Mouse (Mus musculus): ENCODE data around the gene Pdzrn4. TPM values are rescaled to one million over a fixed set of nuclear protein-coding genes. Genes with fewer than 3 reads are reported as not detected.

Pdzrn4 gene
- polyA plus RNA-seq, 1 experiment from 2014 or later: 1.5 TPM

GRCm38 (mm10) chr15:92562149-92562548 lies 165.5 kb downstream of the Pdzrn4 start:
- ATAC-seq (ENCODE audit: low read depth): no peak
- H3K4me2 ChIP-seq (ENCODE audit: low read depth, low read length): no peak overlapping the region
- H3K27me3 ChIP-seq (ENCODE audit: control insufficient read depth, insufficient read depth, low read depth, low read length): no peaks in the 10 kb centered on the region
- H3K4me3 ChIP-seq (ENCODE audit: low read length): no peak overlapping the region
- WGBS: 73% methylated on average over 6 of the region's 6 CpGs
- H3K9ac ChIP-seq (ENCODE audit: low read length): no peak overlapping the region
- H3K4me1 ChIP-seq (replicated peaks; ENCODE audit: control insufficient read depth, insufficient read depth, low read length): no peaks in the 10 kb centered on the region; the same call in 1 of the 2 replicates
- no peaks in the 10 kb centered on the region for H3K36me3 ChIP-seq (ENCODE audit: control insufficient read depth, insufficient read depth, low read length)
- no peaks in the 10 kb centered on the region for H3K9me3 ChIP-seq (ENCODE audit: control insufficient read depth, low read length)
- H3K27ac ChIP-seq (ENCODE audit: low read length): no peak overlapping the region

GRCm38 (mm10) chr15:92563576-92563975 lies 166.9 kb downstream of the Pdzrn4 start:
- ATAC-seq (ENCODE audit: low read depth): no peak
- no peak overlapping the region for H3K27ac ChIP-seq (ENCODE audit: low read length)
- H3K9ac ChIP-seq (ENCODE audit: low read length): no peak overlapping the region
- H3K36me3 ChIP-seq (ENCODE audit: control insufficient read depth, insufficient read depth, low read length): no peaks in the 10 kb centered on the region
- no peak overlapping the region for H3K4me2 ChIP-seq (ENCODE audit: low read depth, low read length)
- no peaks in the 10 kb centered on the region for H3K9me3 ChIP-seq (ENCODE audit: control insufficient read depth, low read length)
- no peaks in the 10 kb centered on the region for H3K4me1 ChIP-seq (replicated peaks; ENCODE audit: control insufficient read depth, insufficient read depth, low read length)
- no peaks in the 10 kb centered on the region for H3K27me3 ChIP-seq (ENCODE audit: control insufficient read depth, insufficient read depth, low read depth, low read length)
- H3K4me3 ChIP-seq (ENCODE audit: low read length): no peak overlapping the region
- 59% methylated on average over 2 of the region's 2 CpGs for WGBS

GRCm38 (mm10) chr15:92570526-92571243 lies 174.0 kb downstream of the Pdzrn4 start:
- no peak overlapping the region for H3K27ac ChIP-seq (ENCODE audit: low read length)
- no peaks in the 10 kb centered on the region for H3K9me3 ChIP-seq (ENCODE audit: control insufficient read depth, low read length)
- H3K9ac ChIP-seq (ENCODE audit: low read length): no peak overlapping the region
- H3K27me3 ChIP-seq (ENCODE audit: control insufficient read depth, insufficient read depth, low read depth, low read length): no peaks in the 10 kb centered on the region
- no peaks in the 10 kb centered on the region for H3K36me3 ChIP-seq (ENCODE audit: control insufficient read depth, insufficient read depth, low read length)
- H3K4me2 ChIP-seq (ENCODE audit: low read depth, low read length): no peak overlapping the region
- no peak for ATAC-seq (ENCODE audit: low read depth)
- no peak overlapping the region for H3K4me3 ChIP-seq (ENCODE audit: low read length)
- no peaks in the 10 kb centered on the region for H3K4me1 ChIP-seq (replicated peaks; ENCODE audit: control insufficient read depth, insufficient read depth, low read length)
- 63% methylated on average over 3 of the region's 3 CpGs for WGBS

GRCm38 (mm10) chr15:92571244-92571539 lies 174.5 kb downstream of the Pdzrn4 start:
- no peak overlapping the region for H3K4me3 ChIP-seq (ENCODE audit: low read length)
- ATAC-seq (ENCODE audit: low read depth): no peak
- H3K9ac ChIP-seq (ENCODE audit: low read length): no peak overlapping the region
- H3K4me1 ChIP-seq (replicated peaks; ENCODE audit: control insufficient read depth, insufficient read depth, low read length): no peaks in the 10 kb centered on the region
- H3K9me3 ChIP-seq (ENCODE audit: control insufficient read depth, low read length): no peaks in the 10 kb centered on the region
- no peaks in the 10 kb centered on the region for H3K27me3 ChIP-seq (ENCODE audit: control insufficient read depth, insufficient read depth, low read depth, low read length)
- 42% methylated on average over 5 of the region's 5 CpGs for WGBS
- H3K27ac ChIP-seq (ENCODE audit: low read length): no peak overlapping the region
- H3K36me3 ChIP-seq (ENCODE audit: control insufficient read depth, insufficient read depth, low read length): no peaks in the 10 kb centered on the region
- no peak overlapping the region for H3K4me2 ChIP-seq (ENCODE audit: low read depth, low read length)

- H3K27ac ChIP-seq (ENCODE audit: low read length): no peak overlapping the region
- H3K4me3 ChIP-seq (ENCODE audit: low read length): no peak overlapping the region
- no peak overlapping the region for H3K9ac ChIP-seq (ENCODE audit: low read length)
- H3K27me3 ChIP-seq (ENCODE audit: control insufficient read depth, insufficient read depth, low read depth, low read length): no peaks in the 10 kb centered on the region
- 43% methylated on average over 11 of the region's 11 CpGs for WGBS
- H3K36me3 ChIP-seq (ENCODE audit: control insufficient read depth, insufficient read depth, low read length): no peaks in the 10 kb centered on the region
- H3K9me3 ChIP-seq (ENCODE audit: control insufficient read depth, low read length): no peaks in the 10 kb centered on the region
- no peak overlapping the region for H3K4me2 ChIP-seq (ENCODE audit: low read depth, low read length)
- no peaks in the 10 kb centered on the region; the same call in 1 of the 2 replicates for H3K4me1 ChIP-seq (replicated peaks; ENCODE audit: control insufficient read depth, insufficient read depth, low read length)
- no peak for ATAC-seq (ENCODE audit: low read depth)
Observed at GRCm38 (mm10) chr15:92577476-92577875, 180.8 kb downstream of the Pdzrn4 start.

GRCm38 (mm10) chr15:92580217-92580616 lies 183.5 kb downstream of the Pdzrn4 start:
- no peak for ATAC-seq (ENCODE audit: low read depth)
- Histone ChIP-seq H3K27ac (ENCODE audit: low read length) (no peak overlapping the region), H3K9ac (ENCODE audit: low read length) (no peak overlapping the region), H3K4me1 (replicated peaks; ENCODE audit: control insufficient read depth, insufficient read depth, low read length) (peaks cover 3% of the 10 kb centered on the region; the same call in 1 of the 2 replicates), H3K4me3 (ENCODE audit: low read length) (no peak overlapping the region), H3K27me3 (ENCODE audit: control insufficient read depth, insufficient read depth, low read depth, low read length) (no peaks in the 10 kb centered on the region), H3K36me3 (ENCODE audit: control insufficient read depth, insufficient read depth, low read length) (no peaks in the 10 kb centered on the region), H3K9me3 (ENCODE audit: control insufficient read depth, low read length) (no peaks in the 10 kb centered on the region), H3K4me2 (ENCODE audit: low read depth, low read length) (no peak overlapping the region)
- WGBS: 72% methylated on average over 3 of the region's 3 CpGs

GRCm38 (mm10) chr15:92580742-92581383 lies 184.2 kb downstream of the Pdzrn4 start:
- H3K27me3 ChIP-seq (ENCODE audit: control insufficient read depth, insufficient read depth, low read depth, low read length): no peaks in the 10 kb centered on the region
- no peak overlapping the region for H3K4me2 ChIP-seq (ENCODE audit: low read depth, low read length)
- H3K4me1 ChIP-seq (replicated peaks; ENCODE audit: control insufficient read depth, insufficient read depth, low read length): peaks cover 3% of the 10 kb centered on the region; the same call in 1 of the 2 replicates
- H3K9me3 ChIP-seq (ENCODE audit: control insufficient read depth, low read length): no peaks in the 10 kb centered on the region
- no peak overlapping the region for H3K4me3 ChIP-seq (ENCODE audit: low read length)
- 67% methylated on average over 9 of the region's 9 CpGs for WGBS
- H3K9ac ChIP-seq (ENCODE audit: low read length): no peak overlapping the region
- no peak for ATAC-seq (ENCODE audit: low read depth)
- H3K36me3 ChIP-seq (ENCODE audit: control insufficient read depth, insufficient read depth, low read length): no peaks in the 10 kb centered on the region
- no peak overlapping the region; the same call in 1 of the 2 replicates for H3K27ac ChIP-seq (ENCODE audit: low read length)

- 39% methylated on average over 14 of the region's 14 CpGs for WGBS
- Histone ChIP-seq H3K9me3 (ENCODE audit: control insufficient read depth, low read length) (no peaks in the 10 kb centered on the region), H3K4me2 (ENCODE audit: low read depth, low read length) (no peak overlapping the region), H3K36me3 (ENCODE audit: control insufficient read depth, insufficient read depth, low read length) (no peaks in the 10 kb centered on the region), H3K4me1 (replicated peaks; ENCODE audit: control insufficient read depth, insufficient read depth, low read length) (peaks cover 3% of the 10 kb centered on the region; the same call in 1 of the 2 replicates), H3K27me3 (ENCODE audit: control insufficient read depth, insufficient read depth, low read depth, low read length) (no peaks in the 10 kb centered on the region), H3K27ac (ENCODE audit: low read length) (peak overlapping the region; percentile 73), H3K9ac (ENCODE audit: low read length) (no peak overlapping the region), H3K4me3 (ENCODE audit: low read length) (no peak overlapping the region)
- ATAC-seq (ENCODE audit: low read depth): peak; percentile 93
Observed at GRCm38 (mm10) chr15:92584357-92585138, 187.9 kb downstream of the Pdzrn4 start.

- Histone ChIP-seq H3K27me3 (ENCODE audit: control insufficient read depth, insufficient read depth, low read depth, low read length) (no peaks in the 10 kb centered on the region), H3K4me1 (replicated peaks; ENCODE audit: control insufficient read depth, insufficient read depth, low read length) (peaks cover 3% of the 10 kb centered on the region; the same call in 1 of the 2 replicates), H3K4me3 (ENCODE audit: low read length) (no peak overlapping the region), H3K27ac (ENCODE audit: low read length) (no peak overlapping the region), H3K4me2 (ENCODE audit: low read depth, low read length) (no peak overlapping the region), H3K9me3 (ENCODE audit: control insufficient read depth, low read length) (no peaks in the 10 kb centered on the region), H3K9ac (ENCODE audit: low read length) (no peak overlapping the region), H3K36me3 (ENCODE audit: control insufficient read depth, insufficient read depth, low read length) (no peaks in the 10 kb centered on the region)
- no peak for ATAC-seq (ENCODE audit: low read depth)
- WGBS: 83% methylated on average over 1 of the region's 1 CpGs
Observed at GRCm38 (mm10) chr15:92587431-92587830, 190.8 kb downstream of the Pdzrn4 start.

Measured in lung, embryonic 16.5 days (tissue).